Mouse (Mus musculus) intestine, postnatal 0 days (tissue): ENCODE results near the gene Vegfa. TPM values are rescaled to one million over a fixed set of nuclear protein-coding genes. Genes with fewer than 3 reads are reported as not detected.

Experiments used
- ATAC-seq: fragments of 200-750 bp; cut with Nextera tagmentation; 2 replicates; pipeline ENCODE4 v1.8.0; 2017; ENCODE audit warnings: mild to moderate bottlenecking, moderate TSS enrichment, moderate library complexity
- H3K27ac ChIP-seq: fragments of 300-500 bp; sonication (generic); 2 replicates; pipeline ENCODE4 v1.5.1; 2014; ENCODE audit warnings: mild to moderate bottlenecking, low read depth, low read length, moderate library complexity
- H3K27me3 ChIP-seq: fragments of 300-500 bp; sonication (generic); replicated peaks from 2 replicates; pipeline ENCODE4 v1.6.1; 2014; ENCODE audit warnings: low read length, mixed read lengths; ENCODE audit not compliant: control insufficient read depth, insufficient read depth
- H3K36me3 ChIP-seq: fragments of 300-500 bp; sonication (generic); 2 replicates; pipeline ENCODE4 v1.6.1; 2014; ENCODE audit warnings: mild to moderate bottlenecking, moderate library complexity; ENCODE audit not compliant: control insufficient read depth, insufficient read depth
- H3K4me1 ChIP-seq: fragments of 300-500 bp; sonication (generic); replicated peaks from 2 replicates; pipeline ENCODE4 v1.6.1; 2014; ENCODE audit warnings: antibody characterized with exemption, low read length, mixed read lengths; ENCODE audit not compliant: control insufficient read depth, insufficient read depth
- H3K4me2 ChIP-seq: fragments of 300-500 bp; sonication (generic); replicated peaks from 2 replicates; pipeline ENCODE4 v1.6.1; 2014; ENCODE audit warnings: low read depth, mild to moderate bottlenecking, moderate library complexity
- H3K4me3 ChIP-seq: fragments of 300-500 bp; sonication (generic); 2 replicates; pipeline ENCODE4 v1.5.1; 2014; ENCODE audit warnings: low read depth, low read length
- H3K9ac ChIP-seq: fragments of 300-500 bp; sonication (generic); 2 replicates; pipeline ENCODE4 v1.6.1; 2014; ENCODE audit warnings: mild to moderate bottlenecking, low read depth, low read length
- H3K9me3 ChIP-seq: fragments of 300-500 bp; sonication (generic); 2 replicates; pipeline ENCODE4 v1.6.1; 2016; ENCODE audit warnings: mixed run types; ENCODE audit not compliant: control insufficient read depth
- CTCF ChIP-seq: sonication (generic); IDR thresholded peaks from 2 replicates; pipeline ENCODE4 v1.5.1; 2016; ENCODE audit warnings: low read depth, mild to moderate bottlenecking, control low read depth, antibody characterized with exemption, moderate library complexity
- WGBS: fragments of 180-500 bp; shearing (Covaris S2); extraction: QIAGEN DNeasy Blood & Tissue Kit; methylation state at CpG from one replicate; pipeline ENCODE4 v1.1.7; 2014; 5-methylcytosine and 5-hydroxymethylcytosine counted together
- polyA plus RNA-seq: library from polyadenylated mRNA; unstranded; fragments of >200 nt; fragmentation: Nextera tagmentation; extraction: Ambion mirVana; gene quantifications from 2 replicates; pipeline ENCODE4 v1.2.1, GENCODE M21; 2015

Vegfa gene
- polyA plus RNA-seq, 1 experiment from 2014 or later: 5.9 TPM

DNA sequence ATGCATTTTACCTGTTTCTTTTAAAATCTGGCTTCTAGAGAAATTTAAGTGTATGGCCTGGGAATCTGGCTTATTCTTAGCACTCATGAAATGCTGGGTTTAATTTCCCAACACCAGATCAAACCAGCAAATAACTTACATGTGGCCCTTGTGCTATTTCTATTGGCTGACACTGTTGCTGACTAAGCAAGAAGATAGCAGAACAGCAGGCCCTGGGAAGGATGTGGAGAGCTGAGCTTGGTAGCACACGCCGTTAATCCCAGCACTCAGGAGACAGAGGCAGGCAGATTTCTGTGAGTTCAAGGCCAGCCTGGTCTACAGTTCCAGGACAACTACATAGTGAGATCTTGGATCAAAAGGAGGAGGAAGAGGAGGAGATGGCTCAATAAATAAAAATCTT, 17.2 kb downstream of the Vegfa start:
- no peak for ATAC-seq
- WGBS: 72% methylated on average over 2 of the region's 2 CpGs
- no peaks in the 10 kb centered on the region for H3K27me3 ChIP-seq

GRCm38 (mm10) chr17:46013549-46013948, 18.6 kb downstream of the Vegfa start:
- no peak overlapping the region for H3K4me2 ChIP-seq
- TF ChIP-seq CTCF: no peak
- no peaks in the 10 kb centered on the region for H3K9me3 ChIP-seq
- ATAC-seq: no peak
- H3K27ac ChIP-seq: no peak overlapping the region
- no peaks in the 10 kb centered on the region for H3K4me1 ChIP-seq
- 79% methylated on average over 15 of the region's 15 CpGs for WGBS
- H3K36me3 ChIP-seq: peaks cover 21% of the 10 kb centered on the region
- no peak overlapping the region for H3K4me3 ChIP-seq
- H3K9ac ChIP-seq: no peak overlapping the region
- no peaks in the 10 kb centered on the region for H3K27me3 ChIP-seq

More for the DNA sequence above, 17.2 kb downstream of the Vegfa start:
- Histone ChIP-seq H3K4me1 (no peaks in the 10 kb centered on the region), H3K27ac (no peak overlapping the region), H3K9ac (no peak overlapping the region), H3K4me3 (no peak overlapping the region), H3K4me2 (no peak overlapping the region), H3K36me3 (peaks cover 35% of the 10 kb centered on the region), H3K9me3 (no peaks in the 10 kb centered on the region)
- TF ChIP-seq CTCF: no peak

- Histone ChIP-seq H3K4me2 (no peak overlapping the region), H3K4me1 (no peaks in the 10 kb centered on the region), H3K36me3 (peaks cover 12% of the 10 kb centered on the region), H3K4me3 (no peak overlapping the region), H3K9ac (no peak overlapping the region), H3K9me3 (no peaks in the 10 kb centered on the region), H3K27me3 (no peaks in the 10 kb centered on the region), H3K27ac (no peak overlapping the region)
- ATAC-seq: no peak
- WGBS: 30% methylated on average over 8 of the region's 8 CpGs
- TF ChIP-seq CTCF: no peak
Observed at GRCm38 (mm10) chr17:46012211-46012610, 20.0 kb downstream of the Vegfa start.

DNA sequence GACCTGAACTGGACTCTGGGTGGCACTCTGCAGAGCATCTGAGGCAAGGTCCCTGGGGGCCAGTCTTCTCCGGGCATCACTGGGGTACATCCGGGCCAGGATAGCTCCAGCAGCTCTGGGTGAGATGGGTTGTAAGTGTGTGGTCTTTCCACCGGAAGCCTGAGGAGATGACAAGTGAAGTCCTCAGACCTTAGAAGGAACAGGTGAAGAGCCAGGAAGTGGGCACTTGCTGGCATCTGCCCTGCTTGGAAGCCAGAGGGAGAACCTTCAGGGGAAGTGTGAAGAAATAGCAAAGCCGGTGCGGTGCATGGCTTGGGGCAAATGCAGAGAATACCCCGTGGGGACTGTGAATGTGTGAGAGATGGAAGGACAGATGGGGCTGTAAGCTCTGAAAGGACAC, 21.7 kb downstream of the Vegfa start:
- H3K4me1 ChIP-seq: no peaks in the 10 kb centered on the region
- H3K36me3 ChIP-seq: no peaks in the 10 kb centered on the region
- H3K9ac ChIP-seq: no peak overlapping the region
- H3K27ac ChIP-seq: no peak overlapping the region
- no peak overlapping the region for H3K4me3 ChIP-seq
- WGBS: 87% methylated on average over 6 of the region's 6 CpGs
- no peaks in the 10 kb centered on the region for H3K27me3 ChIP-seq
- no peaks in the 10 kb centered on the region for H3K9me3 ChIP-seq
- H3K4me2 ChIP-seq: no peak overlapping the region
- no peak for TF ChIP-seq CTCF
- ATAC-seq: no peak

DNA sequence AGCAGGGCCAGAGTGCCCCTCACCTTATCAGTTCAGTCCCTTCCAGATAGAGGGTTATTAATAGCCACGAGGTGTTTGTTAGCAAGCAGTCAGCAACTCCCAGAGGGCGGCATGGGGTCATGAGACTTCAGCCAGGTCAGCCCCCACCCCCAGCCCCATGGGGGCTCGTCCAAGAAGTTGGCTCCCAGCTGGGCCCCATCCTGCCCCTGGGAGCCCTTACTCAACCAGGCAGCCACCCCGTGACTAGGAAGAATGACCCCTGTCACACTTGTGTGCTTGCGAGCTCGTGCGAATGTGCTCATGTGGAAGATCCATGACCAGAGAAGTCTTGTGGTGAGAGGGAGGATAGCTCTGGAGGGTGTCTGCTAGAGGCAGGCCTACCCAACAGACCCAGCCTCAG, 23.0 kb downstream of the Vegfa start:
- 0 out of 2 replicates have a peak, but pooled peaks cover 5% of the 10 kb centered on the region for H3K4me1 ChIP-seq
- no peaks in the 10 kb centered on the region for H3K27me3 ChIP-seq
- peak; percentile 46 for ATAC-seq
- peak overlapping the region; percentile 35; the same call in 1 of the 2 replicates for H3K27ac ChIP-seq
- 41% methylated on average over 7 of the region's 7 CpGs for WGBS
- no peak overlapping the region for H3K4me2 ChIP-seq
- H3K9me3 ChIP-seq: no peaks in the 10 kb centered on the region
- H3K36me3 ChIP-seq: no peaks in the 10 kb centered on the region
- no peak overlapping the region for H3K4me3 ChIP-seq
- no peak for TF ChIP-seq CTCF
- no peak overlapping the region for H3K9ac ChIP-seq

- TF ChIP-seq CTCF: no peak
- Histone ChIP-seq H3K27me3 (no peaks in the 10 kb centered on the region), H3K9ac (no peak overlapping the region), H3K4me1 (0 out of 2 replicates have a peak, but pooled peaks cover 5% of the 10 kb centered on the region), H3K4me2 (no peak overlapping the region), H3K4me3 (no peak overlapping the region), H3K36me3 (no peaks in the 10 kb centered on the region), H3K9me3 (no peaks in the 10 kb centered on the region), H3K27ac (peak overlapping the region; percentile 85)
- no peak for ATAC-seq
- WGBS: 64% methylated on average over 3 of the region's 3 CpGs
Observed at GRCm38 (mm10) chr17:46005458-46005857, 26.7 kb downstream of the Vegfa start.

GRCm38 (mm10) chr17:46004482-46004881, 27.7 kb downstream of the Vegfa start:
- Histone ChIP-seq H3K27me3 (no peaks in the 10 kb centered on the region), H3K4me2 (no peak overlapping the region), H3K9me3 (no peaks in the 10 kb centered on the region), H3K4me1 (peaks cover 7% of the 10 kb centered on the region; the same call in 1 of the 2 replicates), H3K27ac (peak overlapping the region; percentile 85), H3K36me3 (no peaks in the 10 kb centered on the region), H3K9ac (no peak overlapping the region), H3K4me3 (no peak overlapping the region)
- peak; percentile 64 for ATAC-seq
- 43% methylated on average over 5 of the region's 5 CpGs for WGBS
- TF ChIP-seq CTCF: no peak
